16 mouse cellular contexts compared by ENCODE assay signal in genomic region chr16:28883649-28884048, GRCm38 (mm10). TPM values are rescaled to one million over a fixed set of nuclear protein-coding genes. Genes with fewer than 3 reads are reported as not detected.
DNase-seq lines count a peak whose midpoint lies in the region; ATAC-seq lines count a peak whose summit lies in the region.
"Had no signal": no experiment of that assay in that cellular context is flagged by ENCODE, and none has a peak within 500 bp of the region (broad histone marks: within the 10 kb centered on the region; RNA-seq: fewer than 3 reads in every experiment).

No protein-coding gene starts in this region.

- no peak overlapping the region for H3K4me3 ChIP-seq in forebrain, embryonic 16.5 days (replicated peaks; ENCODE audit: low read length)
- no peak overlapping the region for H3K4me3 ChIP-seq in forebrain, embryonic 13.5 days
- H3K4me3 ChIP-seq: kidney, embryonic 15.5 days; liver, embryonic 12.5 days; lung, embryonic 15.5 days; neural tube, embryonic 13.5 days had no signal

- H3K4me1 ChIP-seq in forebrain, embryonic 16.5 days (replicated peaks; ENCODE audit: control insufficient read depth, insufficient read depth, low read length), result peaks cover 39% of the 10 kb centered on the region
- peaks cover 39% of the 10 kb centered on the region for H3K4me1 ChIP-seq in forebrain, embryonic 13.5 days

- H3K9me3 ChIP-seq in forebrain, embryonic 16.5 days (ENCODE audit: control insufficient read depth, low read length), result no peaks in the 10 kb centered on the region
- H3K9me3 ChIP-seq in forebrain, embryonic 13.5 days (replicated peaks), result no peaks in the 10 kb centered on the region
- H3K9me3 ChIP-seq: kidney, embryonic 15.5 days; liver, embryonic 12.5 days; lung, embryonic 15.5 days; neural tube, embryonic 13.5 days had no signal

- peak; percentile 54 to 70 for DNase-seq in layer of hippocampus, postnatal 14 days (ENCODE audit: low spot score in 2 of 2)
- DNase-seq in layer of hippocampus, postnatal 25 days (ENCODE audit: extremely low spot score in 1 of 2, low spot score in 1 of 2), result no peak
- peak; percentile 41 for DNase-seq in cerebellum, adult 11-12 months
- DNase-seq in cerebellum, postnatal 25 days, result peak; percentile 54 to 55
- DNase-seq in urinary bladder, postnatal 4 days (ENCODE audit: low spot score in 2 of 2), result no peak
- no peak for DNase-seq in urinary bladder, adult 18-20 months (ENCODE audit: low spot score in 2 of 2)
- DNase-seq: gastrocnemius, postnatal 36 days; right cerebral cortex, postnatal 4 days; thymus, postnatal 36 days had no signal

- no peaks in the 10 kb centered on the region for H3K36me3 ChIP-seq in forebrain, embryonic 16.5 days (ENCODE audit: control insufficient read depth, insufficient read depth)
- H3K36me3 ChIP-seq in forebrain, embryonic 13.5 days (ENCODE audit: poor library complexity, severe bottlenecking), result no peaks in the 10 kb centered on the region
- H3K36me3 ChIP-seq: kidney, embryonic 15.5 days; liver, embryonic 12.5 days; lung, embryonic 15.5 days; neural tube, embryonic 13.5 days had no signal

- no peaks in the 10 kb centered on the region for H3K27me3 ChIP-seq in forebrain, embryonic 16.5 days (replicated peaks; ENCODE audit: control insufficient read depth, insufficient read depth, low read length)
- H3K27me3 ChIP-seq in forebrain, embryonic 13.5 days, result no peaks in the 10 kb centered on the region
- H3K27me3 ChIP-seq: kidney, embryonic 15.5 days; liver, embryonic 12.5 days; lung, embryonic 15.5 days had no signal

- no peak for ATAC-seq in forebrain, embryonic 16.5 days
- no peak for ATAC-seq in forebrain, embryonic 13.5 days
- ATAC-seq: liver, embryonic 12.5 days had no signal

- 0 out of 2 replicates have a peak overlapping the region, but pooled peaks have one; percentile 15 for H3K27ac ChIP-seq in forebrain, embryonic 16.5 days (ENCODE audit: low read length)
- no peak overlapping the region for H3K27ac ChIP-seq in forebrain, embryonic 13.5 days
- H3K27ac ChIP-seq: kidney, embryonic 15.5 days; liver, embryonic 12.5 days; neural tube, embryonic 13.5 days had no signal

- WGBS in forebrain, embryonic 16.5 days, result 47% methylated on average over 8 of the region's 8 CpGs
- whole genome bisulfite sequencing in forebrain, embryonic 13.5 days, result 58% methylated on average over 8 of the region's 8 CpGs

- no peak overlapping the region for H3K4me2 ChIP-seq in forebrain, embryonic 16.5 days (ENCODE audit: low read length)
- no peak overlapping the region for H3K4me2 ChIP-seq in forebrain, embryonic 13.5 days
- H3K4me2 ChIP-seq: kidney, embryonic 15.5 days; liver, embryonic 12.5 days; neural tube, embryonic 13.5 days had no signal

- H3K9ac ChIP-seq in forebrain, embryonic 16.5 days (replicated peaks; ENCODE audit: low read depth, low read length), result 0 out of 2 replicates have a peak overlapping the region, but pooled peaks have one; percentile 5
- no peak overlapping the region for H3K9ac ChIP-seq in forebrain, embryonic 13.5 days
- H3K9ac ChIP-seq: kidney, embryonic 15.5 days; liver, embryonic 12.5 days; lung, embryonic 15.5 days; neural tube, embryonic 13.5 days had no signal

RNA-seq across cellular contexts. Expression of gene Mb21d2, which starts 45.8 kb away (rescaled TPM):
- 7.9 and 9.6 TPM in 2 replicates for polyA plus RNA-seq in forebrain, embryonic 16.5 days (2015; fragmentation: Nextera tagmentation; extraction: Ambion mirVana)
- 4.4 and 5.4 TPM in 2 replicates for polyA plus RNA-seq in forebrain, embryonic 13.5 days (2015; fragmentation: Nextera tagmentation; extraction: Ambion mirVana)
- 10 to 100 TPM; 33.5 to 37.5 TPM for total RNA-seq in layer of hippocampus, postnatal 14 days (2021)
- 10 to 100 TPM; 25.8 to 26.9 TPM for total RNA-seq in layer of hippocampus, postnatal 25 days (2021)
- total RNA-seq: MEL had no signal

Comparison
In these comparisons a context has a peak if more than half of its experiments do, and no peak if none do; other contexts are left out.
1. DNase-seq: peak in layer of hippocampus, postnatal 14 days (2 of 2), cerebellum, adult 11-12 months (single experiment) and cerebellum, postnatal 25 days (2 of 2); none in layer of hippocampus, postnatal 25 days (0 of 2), urinary bladder, postnatal 4 days (0 of 2) and urinary bladder, adult 18-20 months (0 of 2).